Mouse (Mus musculus) lung, adult 2 months (tissue): ENCODE measurements around the gene Dppa5a.
"Not testable (repeated sequence)": the region's sequence is repeated elsewhere in the genome, so short reads cannot be mapped to it uniquely, and the experiment has no call there.

Experiments used
- CTCF ChIP-seq: fragments of 200-500 bp; IDR thresholded peaks from 2 replicates; pipeline ENCODE4 v1.5.1; 2011; ENCODE audit warnings: mild to moderate bottlenecking, low read length, control low read depth; ENCODE audit not compliant: insufficient read depth
- POLR2A ChIP-seq: fragments of 200-500 bp; IDR thresholded peaks from 2 replicates; pipeline ENCODE4 v1.6.1; 2011; ENCODE audit warnings: low read depth, mild to moderate bottlenecking, control low read depth, low read length, borderline replicate concordance; ENCODE audit errors: extremely low read depth

GRCm38 (mm10) chr9:78367959-78368358, at the start of gene Dppa5a:
- TF ChIP-seq CTCF, POLR2A: not testable (repeated sequence)
